Mouse (Mus musculus) neural tube, embryonic 12.5 days (tissue): ENCODE results near the gene Gtf2a1l. TPM values are rescaled to one million over a fixed set of nuclear protein-coding genes. Genes with fewer than 3 reads are reported as not detected.

ENCODE experiments used
- ATAC-seq: fragments of 200-750 bp; cut with Nextera tagmentation; 2 replicates; pipeline ENCODE4 v1.8.0; 2017; ENCODE audit warnings: low read depth, mild to moderate bottlenecking, moderate TSS enrichment, moderate library complexity; ENCODE audit not compliant: low FRiP score
- H3K27ac ChIP-seq: fragments of 300-500 bp; sonication (generic); 2 replicates; pipeline ENCODE4 v1.5.1; 2016
- H3K27me3 ChIP-seq: fragments of 300-500 bp; sonication (generic); replicated peaks from 2 replicates; pipeline ENCODE4 v1.6.1; 2016; ENCODE audit warnings: mild to moderate bottlenecking
- H3K36me3 ChIP-seq: fragments of 300-500 bp; sonication (generic); 2 replicates; pipeline ENCODE4 v1.6.1; 2016; ENCODE audit warnings: mild to moderate bottlenecking
- H3K4me1 ChIP-seq: fragments of 300-500 bp; sonication (generic); 2 replicates; pipeline ENCODE4 v1.6.1; 2016
- H3K4me2 ChIP-seq: fragments of 300-500 bp; sonication (generic); replicated peaks from 2 replicates; pipeline ENCODE4 v1.6.1; 2016; ENCODE audit warnings: mild to moderate bottlenecking
- H3K4me3 ChIP-seq: fragments of 300-500 bp; sonication (generic); 2 replicates; pipeline ENCODE4 v1.5.1; 2016
- H3K9ac ChIP-seq: fragments of 300-500 bp; sonication (generic); 2 replicates; pipeline ENCODE4 v1.6.1; 2016; ENCODE audit warnings: mild to moderate bottlenecking
- H3K9me3 ChIP-seq: fragments of 300-500 bp; sonication (generic); 2 replicates; pipeline ENCODE4 v1.6.1; 2016; ENCODE audit warnings: mild to moderate bottlenecking
- WGBS: fragments of 180-500 bp; shearing (Covaris S2); methylation state at CpG from one replicate; pipeline ENCODE4 v1.1.7; 2016; 5-methylcytosine and 5-hydroxymethylcytosine counted together
- polyA plus RNA-seq: library from polyadenylated mRNA; unstranded; fragments of >200 nt; fragmentation: Nextera tagmentation; extraction: Ambion mirVana; gene quantifications from 2 replicates; pipeline ENCODE4 v1.2.1, GENCODE M21; 2016

The Gtf2a1l gene
- polyA plus RNA-seq = 0.17 and 0.18 TPM in 2 replicates

- no peaks in the 10 kb centered on the region for H3K27me3 ChIP-seq
- no peak within 1 kb of the TSS for H3K9ac ChIP-seq
- peak within 1 kb of the TSS; percentile 41; the same call in 1 of the 2 replicates for H3K4me2 ChIP-seq
- H3K36me3 ChIP-seq = no peaks in the 10 kb centered on the region
- 27% methylated on average over 21 of the region's 21 CpGs for WGBS
- H3K9me3 ChIP-seq = no peaks in the 10 kb centered on the region
- H3K27ac ChIP-seq = no peak within 1 kb of the TSS
- peaks cover 4% of the 10 kb centered on the region for H3K4me1 ChIP-seq
- peak; percentile 72; the same call in 1 of the 2 replicates for ATAC-seq
- H3K4me3 ChIP-seq = no peak within 1 kb of the TSS
These were observed at the start of gene Gtf2a1l for GRCm38 (mm10) chr17:88668452-88668851. Gene Gtf2a1l (plus strand): TSS chr17:88668660.

- H3K4me1 ChIP-seq = no peaks in the 10 kb centered on the region
- no peak overlapping the region for H3K9ac ChIP-seq
- 84% methylated on average over 4 of the region's 4 CpGs for WGBS
- H3K36me3 ChIP-seq = no peaks in the 10 kb centered on the region
- no peak overlapping the region for H3K4me2 ChIP-seq
- no peaks in the 10 kb centered on the region for H3K9me3 ChIP-seq
- ATAC-seq = no peak
- no peaks in the 10 kb centered on the region for H3K27me3 ChIP-seq
- no peak overlapping the region for H3K27ac ChIP-seq
- H3K4me3 ChIP-seq = no peak overlapping the region
These were observed 47.5 kb upstream of the Gtf2a1l start for GRCm38 (mm10) chr17:88620935-88621334.

- Histone ChIP-seq H3K4me1 (peaks cover 3% of the 10 kb centered on the region; the same call in 1 of the 2 replicates), H3K4me2 (no peak overlapping the region), H3K4me3 (no peak overlapping the region), H3K9me3 (no peaks in the 10 kb centered on the region), H3K9ac (no peak overlapping the region), H3K36me3 (no peaks in the 10 kb centered on the region), H3K27me3 (no peaks in the 10 kb centered on the region), H3K27ac (no peak overlapping the region)
- no peak for ATAC-seq
- WGBS = 85% methylated on average over 3 of the region's 3 CpGs
These were observed 47.1 kb upstream of the Gtf2a1l start for GRCm38 (mm10) chr17:88621374-88621773.

GRCm38 (mm10) chr17:88622711-88623110, 45.7 kb upstream of the Gtf2a1l start:
- H3K4me1 ChIP-seq = peaks cover 8% of the 10 kb centered on the region
- no peaks in the 10 kb centered on the region for H3K27me3 ChIP-seq
- WGBS = 93% methylated on average over 1 of the region's 1 CpGs
- no peak overlapping the region for H3K4me3 ChIP-seq
- H3K9ac ChIP-seq = no peak overlapping the region
- ATAC-seq = no peak
- H3K9me3 ChIP-seq = no peaks in the 10 kb centered on the region
- no peak overlapping the region for H3K27ac ChIP-seq
- no peak overlapping the region for H3K4me2 ChIP-seq
- H3K36me3 ChIP-seq = no peaks in the 10 kb centered on the region

GRCm38 (mm10) chr17:88624386-88624785, 44.1 kb upstream of the Gtf2a1l start:
- Histone ChIP-seq H3K4me1 (peaks cover 14% of the 10 kb centered on the region), H3K4me3 (no peak overlapping the region), H3K4me2 (no peak overlapping the region), H3K27me3 (no peaks in the 10 kb centered on the region), H3K27ac (no peak overlapping the region), H3K9ac (no peak overlapping the region), H3K36me3 (no peaks in the 10 kb centered on the region), H3K9me3 (no peaks in the 10 kb centered on the region)
- no peak for ATAC-seq
- 88% methylated on average over 4 of the region's 4 CpGs for WGBS

GRCm38 (mm10) chr17:88625350-88625749, 43.1 kb upstream of the Gtf2a1l start:
- Histone ChIP-seq H3K4me3 (no peak overlapping the region), H3K9ac (no peak overlapping the region), H3K27me3 (no peaks in the 10 kb centered on the region), H3K27ac (no peak overlapping the region), H3K4me1 (peaks cover 21% of the 10 kb centered on the region), H3K36me3 (no peaks in the 10 kb centered on the region), H3K4me2 (no peak overlapping the region), H3K9me3 (no peaks in the 10 kb centered on the region)
- ATAC-seq = no peak
- 92% methylated on average over 13 of the region's 13 CpGs for WGBS

GRCm38 (mm10) chr17:88625931-88626330, 42.5 kb upstream of the Gtf2a1l start:
- H3K27me3 ChIP-seq = no peaks in the 10 kb centered on the region
- WGBS = 64% methylated on average over 7 of the region's 7 CpGs
- no peak overlapping the region for H3K9ac ChIP-seq
- no peak overlapping the region for H3K4me3 ChIP-seq
- peaks cover 26% of the 10 kb centered on the region for H3K4me1 ChIP-seq
- H3K36me3 ChIP-seq = no peaks in the 10 kb centered on the region
- ATAC-seq = no peak
- H3K27ac ChIP-seq = no peak overlapping the region
- H3K4me2 ChIP-seq = no peak overlapping the region
- no peaks in the 10 kb centered on the region for H3K9me3 ChIP-seq

GRCm38 (mm10) chr17:88626347-88626811, 42.1 kb upstream of the Gtf2a1l start:
- H3K27ac ChIP-seq = no peak overlapping the region
- no peak overlapping the region for H3K4me3 ChIP-seq
- H3K9ac ChIP-seq = no peak overlapping the region
- H3K4me2 ChIP-seq = no peak overlapping the region
- H3K4me1 ChIP-seq = peaks cover 26% of the 10 kb centered on the region
- WGBS = 38% methylated on average over 7 of the region's 7 CpGs
- H3K9me3 ChIP-seq = no peaks in the 10 kb centered on the region
- no peak for ATAC-seq
- H3K36me3 ChIP-seq = no peaks in the 10 kb centered on the region
- H3K27me3 ChIP-seq = no peaks in the 10 kb centered on the region

GRCm38 (mm10) chr17:88627150-88627549, 41.3 kb upstream of the Gtf2a1l start:
- Histone ChIP-seq H3K4me3 (no peak overlapping the region), H3K9me3 (no peaks in the 10 kb centered on the region), H3K27ac (no peak overlapping the region), H3K4me1 (peaks cover 26% of the 10 kb centered on the region), H3K9ac (no peak overlapping the region), H3K36me3 (no peaks in the 10 kb centered on the region), H3K4me2 (no peak overlapping the region), H3K27me3 (no peaks in the 10 kb centered on the region)
- no peak for ATAC-seq
- WGBS = 82% methylated on average over 7 of the region's 7 CpGs

- peak overlapping the region; percentile 20; the same call in 1 of the 2 replicates for H3K4me2 ChIP-seq
- WGBS = 59% methylated on average over 10 of the region's 10 CpGs
These were observed 39.6 kb upstream of the Gtf2a1l start for GRCm38 (mm10) chr17:88628676-88629380.

GRCm38 (mm10) chr17:88629381-88629759, 39.1 kb upstream of the Gtf2a1l start:
- H3K4me3 ChIP-seq = no peak overlapping the region
- peak overlapping the region; percentile 20; the same call in 1 of the 2 replicates for H3K4me2 ChIP-seq
- no peaks in the 10 kb centered on the region for H3K9me3 ChIP-seq
- H3K27me3 ChIP-seq = no peaks in the 10 kb centered on the region
- H3K36me3 ChIP-seq = no peaks in the 10 kb centered on the region
- peak; percentile 44 for ATAC-seq
- H3K4me1 ChIP-seq = peaks cover 26% of the 10 kb centered on the region
- H3K27ac ChIP-seq = 0 out of 2 replicates have a peak overlapping the region, but pooled peaks have one; percentile 20
- WGBS = 46% methylated on average over 4 of the region's 4 CpGs
- no peak overlapping the region for H3K9ac ChIP-seq

More at GRCm38 (mm10) chr17:88628676-88629380, 39.6 kb upstream of the Gtf2a1l start:
- no peak; the same call in 1 of the 2 replicates for ATAC-seq
- H3K4me1 ChIP-seq = peaks cover 26% of the 10 kb centered on the region
- H3K27me3 ChIP-seq = no peaks in the 10 kb centered on the region
- H3K27ac ChIP-seq = 0 out of 2 replicates have a peak overlapping the region, but pooled peaks have one; percentile 20
- H3K36me3 ChIP-seq = no peaks in the 10 kb centered on the region
- H3K9ac ChIP-seq = no peak overlapping the region
- H3K9me3 ChIP-seq = no peaks in the 10 kb centered on the region
- no peak overlapping the region for H3K4me3 ChIP-seq

GRCm38 (mm10) chr17:88629931-88630553, 38.4 kb upstream of the Gtf2a1l start:
- no peaks in the 10 kb centered on the region for H3K36me3 ChIP-seq
- no peaks in the 10 kb centered on the region for H3K9me3 ChIP-seq
- H3K27ac ChIP-seq = no peak overlapping the region
- peaks cover 26% of the 10 kb centered on the region for H3K4me1 ChIP-seq
- H3K9ac ChIP-seq = peak overlapping the region; percentile 49; the same call in 1 of the 2 replicates
- H3K4me2 ChIP-seq = 0 out of 2 replicates have a peak overlapping the region, but pooled peaks have one; percentile 14
- no peaks in the 10 kb centered on the region for H3K27me3 ChIP-seq
- H3K4me3 ChIP-seq = no peak overlapping the region
- peak; percentile 35; the same call in 1 of the 2 replicates for ATAC-seq
- 18% methylated on average over 11 of the region's 11 CpGs for WGBS
